Mouse (Mus musculus) mesoderm, embryonic 11.5 days (tissue): ENCODE results near the gene Auts2.

Source experiments
- DNase-seq: peaks from one replicate; pipeline ENCODE4 v3.0.0-alpha.2; 2012; ENCODE audit warnings: low read depth, low spot score

Auts2 gene

GRCm38 (mm10) chr5:131679523-131679922, 863.6 kb downstream of the Auts2 start:
- no peak for DNase-seq

- DNase-seq: no peak
Observed at GRCm38 (mm10) chr5:131677518-131677917, 865.6 kb downstream of the Auts2 start.

GRCm38 (mm10) chr5:131673696-131674095, 869.4 kb downstream of the Auts2 start:
- no peak for DNase-seq

GRCm38 (mm10) chr5:131665068-131665467, 878.1 kb downstream of the Auts2 start:
- no peak for DNase-seq

GRCm38 (mm10) chr5:131664657-131665056, 878.5 kb downstream of the Auts2 start:
- no peak for DNase-seq

GRCm38 (mm10) chr5:131662657-131663056, 880.5 kb downstream of the Auts2 start:
- DNase-seq: no peak

- no peak for DNase-seq
Observed at GRCm38 (mm10) chr5:131658822-131659515, 884.2 kb downstream of the Auts2 start.

- DNase-seq: no peak
Observed at GRCm38 (mm10) chr5:131654206-131654605, 888.9 kb downstream of the Auts2 start.

GRCm38 (mm10) chr5:131650381-131650891, 892.7 kb downstream of the Auts2 start:
- DNase-seq: peak; percentile 62

- DNase-seq: no peak
Observed at GRCm38 (mm10) chr5:131647683-131648119, 895.4 kb downstream of the Auts2 start.

- DNase-seq: no peak
Observed at GRCm38 (mm10) chr5:131647104-131647682, 896.0 kb downstream of the Auts2 start.

- DNase-seq: peak; percentile 51
Observed at GRCm38 (mm10) chr5:131646192-131646775, 896.9 kb downstream of the Auts2 start.

- DNase-seq: peak; percentile 83
Observed at GRCm38 (mm10) chr5:131645341-131646191, 897.6 kb downstream of the Auts2 start.

- DNase-seq: no peak
Observed at GRCm38 (mm10) chr5:131644331-131644730, 898.8 kb downstream of the Auts2 start.

- DNase-seq: peak; percentile 73
Observed at GRCm38 (mm10) chr5:131643176-131644174, 899.7 kb downstream of the Auts2 start.

- peak; percentile 59 for DNase-seq
Observed at GRCm38 (mm10) chr5:131642752-131643151, 900.4 kb downstream of the Auts2 start.

GRCm38 (mm10) chr5:131636431-131636830, 906.7 kb downstream of the Auts2 start:
- DNase-seq: no peak

GRCm38 (mm10) chr5:131634731-131635130, 908.4 kb downstream of the Auts2 start:
- DNase-seq: no peak

- no peak for DNase-seq
Observed at GRCm38 (mm10) chr5:131631998-131632379, 911.2 kb downstream of the Auts2 start.
